Mouse (Mus musculus): ENCODE results near the gene Ppp1r9b.
"Not testable (repeated sequence)": the region's sequence is repeated elsewhere in the genome, so short reads cannot be mapped to it uniquely, and the experiment has no call there.

Ppp1r9b gene

DNA sequence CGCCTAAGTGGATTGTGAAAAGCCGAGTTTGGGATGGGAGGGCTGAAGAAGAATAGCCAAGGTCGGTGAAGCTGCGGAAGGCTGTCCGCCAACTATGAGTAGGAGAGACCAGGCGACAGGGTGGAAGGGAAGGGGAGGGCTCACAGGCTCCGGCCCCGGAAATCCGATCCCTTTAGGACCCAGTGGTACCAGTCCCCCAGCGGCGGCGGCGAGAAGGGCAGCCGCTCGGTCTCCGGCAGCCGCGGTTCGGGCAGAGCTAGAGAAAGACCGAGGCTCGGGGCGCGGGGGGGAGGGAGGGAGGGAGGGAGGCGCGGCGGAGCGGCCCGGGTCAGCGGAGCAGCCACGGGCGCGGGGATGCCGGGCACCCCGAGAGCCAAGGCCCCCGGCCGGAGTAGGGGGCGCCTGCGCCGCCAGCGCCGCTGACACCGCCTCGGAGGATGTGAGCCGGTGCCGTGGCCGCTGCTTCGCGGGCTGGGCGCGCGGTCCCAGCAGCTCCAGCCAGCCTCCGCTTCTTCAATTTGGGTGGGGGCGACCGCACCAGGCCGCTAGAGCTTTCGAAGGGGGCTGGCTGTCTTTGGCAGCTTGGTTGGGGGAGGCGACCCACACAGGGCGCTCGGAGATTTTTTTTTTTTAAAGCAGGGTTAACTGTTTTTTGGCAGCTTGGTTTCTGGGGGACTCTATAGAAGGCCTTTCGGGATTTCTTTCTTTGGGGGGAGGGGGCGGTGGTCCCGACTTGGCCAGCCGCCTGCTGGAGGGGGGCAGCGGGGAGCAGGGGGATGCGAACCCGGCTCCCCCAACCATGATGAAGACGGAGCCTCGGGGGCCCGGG, at the start of gene Ppp1r9b:
TSS of gene Ppp1r9b (plus strand) at position 287 of the 829 bp plus-strand sequence.
- no peak for DNase-seq (ENCODE audit: extremely low read depth, low read depth, low spot score)

- DNase-seq (ENCODE audit: extremely low read depth, low read depth, low spot score): no peak
These were observed 49.7 kb upstream of the Ppp1r9b start for GRCm38 (mm10) chr11:94941121-94941520.

GRCm38 (mm10) chr11:94941776-94942175, 49.1 kb upstream of the Ppp1r9b start:
- no peak for DNase-seq (ENCODE audit: extremely low read depth, low read depth, low spot score)

- no peak for DNase-seq (ENCODE audit: extremely low read depth, low read depth, low spot score)
These were observed 48.4 kb upstream of the Ppp1r9b start for GRCm38 (mm10) chr11:94942282-94943023.

DNA sequence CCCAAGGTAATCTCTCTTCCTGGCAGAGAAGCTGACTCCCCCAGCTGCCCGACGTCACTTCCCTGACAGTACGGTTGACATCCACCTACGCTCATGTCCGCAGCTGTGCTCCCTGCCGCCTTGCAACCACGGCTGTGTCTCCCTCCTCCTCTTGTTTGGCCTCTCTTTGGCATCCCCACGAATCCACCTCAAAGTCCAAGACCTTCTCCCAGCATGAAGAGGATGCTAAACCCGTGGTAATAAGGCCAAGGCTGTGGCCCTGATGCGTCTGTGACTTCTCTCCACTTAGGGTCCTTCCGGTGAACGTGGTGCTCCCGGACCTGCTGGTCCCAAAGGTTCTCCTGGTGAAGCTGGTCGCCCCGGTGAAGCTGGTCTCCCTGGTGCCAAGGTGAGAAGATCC, 47.8 kb upstream of the Ppp1r9b start:
- no peak for DNase-seq (ENCODE audit: extremely low read depth, low read depth, low spot score)

GRCm38 (mm10) chr11:94944295-94944694, 46.5 kb upstream of the Ppp1r9b start:
- no peak for DNase-seq (ENCODE audit: extremely low read depth, low read depth, low spot score)

DNA sequence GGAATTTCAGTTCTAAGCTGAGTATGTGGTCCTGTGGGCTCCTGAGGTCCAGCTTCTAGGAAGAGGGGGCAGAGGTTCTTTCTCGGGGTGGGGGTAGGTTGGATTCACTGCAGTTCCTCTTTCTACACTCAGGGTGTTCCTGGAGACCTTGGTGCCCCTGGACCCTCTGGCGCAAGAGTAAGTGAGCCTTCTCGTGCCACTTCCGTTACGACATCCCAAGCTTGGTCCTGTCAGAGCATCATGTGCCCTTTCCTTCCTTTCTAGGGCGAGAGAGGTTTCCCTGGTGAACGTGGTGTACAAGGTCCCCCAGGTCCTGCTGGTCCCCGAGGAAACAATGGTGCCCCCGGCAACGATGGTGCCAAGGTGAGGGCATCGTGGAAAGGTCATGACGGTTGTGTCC, 45.6 kb upstream of the Ppp1r9b start:
- DNase-seq (ENCODE audit: extremely low read depth, low read depth, low spot score): no peak

GRCm38 (mm10) chr11:94952169-94952568, 38.7 kb upstream of the Ppp1r9b start:
- DNase-seq (ENCODE audit: extremely low read depth, low read depth, low spot score): no peak

DNA sequence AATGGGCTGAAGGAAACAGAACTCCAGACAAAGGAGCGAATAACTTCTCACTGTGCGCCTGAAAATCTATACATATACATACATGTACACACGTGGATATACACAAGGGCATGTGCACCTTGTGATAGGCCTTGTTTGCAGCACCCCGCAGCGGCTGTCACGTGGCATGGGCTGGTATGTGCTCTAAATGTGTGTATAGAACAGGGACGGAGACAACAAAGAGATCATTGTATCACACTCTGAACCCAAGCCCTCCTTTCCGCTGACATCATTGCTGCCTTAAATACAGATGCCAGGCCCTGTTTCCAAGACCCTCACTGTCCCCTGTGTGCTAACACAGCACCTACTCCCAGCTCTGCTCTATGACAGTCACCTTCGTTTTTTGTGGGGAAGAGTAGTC, 35.7 kb upstream of the Ppp1r9b start:
- DNase-seq (ENCODE audit: extremely low read depth, low read depth, low spot score): no peak

DNA sequence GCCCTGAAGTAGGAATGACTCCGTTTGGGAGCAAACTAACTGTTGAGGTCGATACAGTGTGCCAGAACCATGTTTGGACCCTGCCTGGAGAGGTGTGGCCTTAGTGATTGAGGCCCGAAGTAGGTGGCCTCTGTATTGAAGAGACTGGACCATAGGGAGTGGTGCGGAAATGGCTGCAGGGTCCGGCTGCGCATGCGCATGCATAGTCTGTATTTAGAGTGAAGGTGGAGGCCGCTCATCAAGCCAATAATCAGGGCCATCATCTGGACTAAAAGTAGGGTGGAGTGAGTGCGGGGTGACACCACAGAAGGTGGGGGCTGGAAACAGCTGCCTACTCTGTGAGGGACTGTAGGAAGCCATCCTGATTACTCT, 33.2 kb upstream of the Ppp1r9b start:
- DNase-seq (ENCODE audit: extremely low read depth, low read depth, low spot score): no peak

- peak; percentile 52 for DNase-seq (ENCODE audit: extremely low read depth, low read depth, low spot score)
These were observed 32.6 kb upstream of the Ppp1r9b start for GRCm38 (mm10) chr11:94958065-94958858.

GRCm38 (mm10) chr11:94962534-94963101, 28.2 kb upstream of the Ppp1r9b start:
- DNase-seq (ENCODE audit: extremely low read depth, low read depth, low spot score): no peak

- DNase-seq (ENCODE audit: extremely low read depth, low read depth, low spot score): no peak
These were observed 23.4 kb upstream of the Ppp1r9b start, which contains the start of gene Hils1 for GRCm38 (mm10) chr11:94967419-94967818. Gene Hils1, plus strand, starts transcription at chr11:94967593.

DNA sequence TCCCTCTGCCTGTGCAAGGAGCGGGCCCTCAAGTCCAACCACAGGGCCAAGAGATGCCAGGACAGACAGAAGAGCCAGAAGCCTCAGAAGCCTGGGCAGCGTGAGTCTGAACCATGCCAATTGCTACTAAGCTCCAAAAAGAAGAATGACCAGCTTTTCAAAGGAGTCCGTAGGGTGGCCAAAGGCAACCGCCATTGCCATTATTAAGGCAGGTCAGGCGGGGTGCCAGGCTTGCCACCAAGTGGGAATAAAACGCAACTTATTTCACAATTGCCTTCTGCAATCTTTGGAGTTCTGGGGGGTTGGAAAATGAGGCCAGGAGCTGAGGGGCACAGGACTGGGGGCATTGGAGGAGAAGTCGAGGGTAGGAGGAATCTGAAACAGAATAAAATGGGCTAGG, 22.6 kb upstream of the Ppp1r9b start:
- DNase-seq (ENCODE audit: extremely low read depth, low read depth, low spot score): no peak

- not testable (repeated sequence) for DNase-seq (ENCODE audit: extremely low read depth, low read depth, low spot score)
These were observed 21.1 kb upstream of the Ppp1r9b start for GRCm38 (mm10) chr11:94969709-94970108.

DNA sequence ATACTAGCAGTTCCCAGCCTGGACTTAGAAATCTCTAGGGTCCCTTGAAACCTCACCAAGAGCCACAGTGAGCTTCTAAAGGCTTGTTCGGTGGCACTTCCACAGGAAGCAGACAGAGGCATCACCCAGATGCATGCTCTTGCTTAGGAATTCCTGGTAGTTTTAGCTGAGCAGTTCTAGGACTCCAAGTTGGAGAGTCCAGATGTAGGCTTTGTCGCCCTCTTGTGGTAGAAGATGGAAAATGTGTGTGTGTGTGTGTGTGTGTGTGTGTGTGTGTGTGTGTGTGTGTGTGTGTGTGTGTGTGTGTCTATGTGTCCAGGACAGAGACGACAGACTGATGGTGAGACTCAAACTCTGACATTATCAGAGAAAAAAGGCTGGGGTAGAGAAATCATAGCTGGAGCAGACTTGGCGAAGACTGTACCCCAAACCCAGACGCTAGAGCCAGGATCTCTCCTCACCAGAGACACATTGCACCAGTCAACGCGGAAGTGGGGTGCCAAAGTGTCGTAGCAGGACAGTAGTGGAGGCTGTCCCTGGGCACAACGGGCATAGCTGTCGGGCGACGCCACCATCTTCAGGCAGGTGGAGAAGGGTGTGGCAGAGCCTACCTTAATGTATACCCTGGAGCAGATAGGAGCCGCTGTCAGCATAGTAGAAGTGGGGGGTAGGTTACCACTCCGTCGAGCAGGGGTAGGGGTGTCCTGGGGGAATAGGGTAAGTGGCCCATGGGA, 20.5 kb upstream of the Ppp1r9b start:
- no peak for DNase-seq (ENCODE audit: extremely low read depth, low read depth, low spot score)

DNA sequence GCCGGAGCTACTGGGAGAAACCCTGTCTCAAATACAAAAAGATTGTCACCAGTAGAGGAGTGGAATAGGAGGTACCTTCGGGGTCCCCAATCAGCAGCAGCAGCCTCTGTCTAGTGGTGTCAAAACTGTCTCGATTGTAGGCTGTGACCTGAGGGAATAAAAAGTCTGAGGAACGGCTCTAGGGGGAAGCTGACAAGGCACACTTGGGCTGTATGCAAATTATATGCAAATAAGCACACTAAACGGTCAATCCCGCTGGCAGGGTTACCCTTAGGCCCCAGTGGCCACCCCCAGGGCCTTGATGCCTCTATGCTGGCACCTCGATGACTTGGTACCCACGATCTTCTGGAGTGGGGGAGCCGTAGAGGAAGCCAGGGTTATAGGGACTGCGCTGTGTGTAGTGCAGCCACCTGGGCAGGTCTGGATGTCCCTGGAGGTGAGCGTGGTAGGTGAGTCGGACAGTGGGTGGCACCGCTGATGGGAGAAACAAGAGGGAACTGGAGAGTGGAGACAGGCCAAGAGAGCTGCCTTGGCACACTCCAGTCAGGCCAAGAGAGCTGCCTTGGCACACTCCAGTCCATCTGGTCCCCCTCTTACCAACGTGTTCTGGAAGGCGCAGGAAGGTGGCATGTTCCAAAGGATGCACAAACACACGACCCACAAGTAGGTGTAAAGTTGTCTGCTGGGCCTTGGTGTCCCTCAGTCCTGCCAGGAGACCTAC, 18.8 kb upstream of the Ppp1r9b start:
- DNase-seq (ENCODE audit: extremely low read depth, low read depth, low spot score): no peak

GRCm38 (mm10) chr11:94972887-94973286, 17.9 kb upstream of the Ppp1r9b start:
- DNase-seq (ENCODE audit: extremely low read depth, low read depth, low spot score): no peak

DNA sequence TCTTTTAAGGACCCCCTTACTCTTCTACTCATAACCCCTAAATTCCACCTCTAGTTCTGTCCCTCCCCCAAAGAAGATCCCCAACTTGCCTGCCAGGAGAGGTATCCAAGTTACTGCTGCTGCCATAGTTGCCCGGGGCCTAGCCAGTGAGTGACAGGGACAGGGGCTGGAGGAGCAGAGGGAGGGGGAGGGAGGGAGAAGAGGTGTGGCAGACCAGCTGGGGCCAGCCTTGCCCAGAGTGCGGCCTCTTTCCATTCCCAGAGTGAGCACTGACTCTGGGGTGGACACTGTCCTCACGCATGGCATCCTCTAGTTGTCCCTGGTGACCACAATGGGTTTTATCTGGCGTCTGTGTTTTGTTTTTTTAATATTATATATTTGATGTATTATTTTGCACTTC, 17.5 kb upstream of the Ppp1r9b start:
- DNase-seq (ENCODE audit: extremely low read depth, low read depth, low spot score): no peak

- no peak for DNase-seq (ENCODE audit: extremely low read depth, low read depth, low spot score)
These were observed 15.9 kb upstream of the Ppp1r9b start for GRCm38 (mm10) chr11:94974951-94975350.

All from fat pad, adult 2 months (tissue).